Mouse (Mus musculus) lung, embryonic 14.5 days (tissue): ENCODE data around the gene Rras. TPM values are rescaled to one million over a fixed set of nuclear protein-coding genes. Genes with fewer than 3 reads are reported as not detected.
A peak's percentile ranks its signal among the peaks of the same experiment; 100 is the strongest.

Source experiments
- ATAC-seq: fragments of 200-750 bp; cut with Nextera tagmentation; 2 replicates; pipeline ENCODE4 v1.8.0; 2017; ENCODE audit warnings: mild to moderate bottlenecking, moderate TSS enrichment, moderate library complexity; ENCODE audit not compliant: insufficient read depth
- DNase-seq: peaks from one replicate; pipeline ENCODE4 v3.0.0-alpha.2; 2015
- H3K27ac ChIP-seq: fragments of 300-500 bp; sonication (generic); 2 replicates; pipeline ENCODE4 v1.5.1; 2014; ENCODE audit warnings: low read depth, mild to moderate bottlenecking, moderate library complexity
- H3K27me3 ChIP-seq: fragments of 300-500 bp; sonication (generic); 2 replicates; pipeline ENCODE4 v1.6.1; 2014; ENCODE audit warnings: low read length, control low read depth; ENCODE audit not compliant: insufficient read depth
- H3K36me3 ChIP-seq: fragments of 300-500 bp; sonication (generic); 2 replicates; pipeline ENCODE4 v1.6.1; 2014; ENCODE audit warnings: control low read depth; ENCODE audit not compliant: insufficient read depth
- H3K4me1 ChIP-seq: fragments of 300-500 bp; sonication (generic); 2 replicates; pipeline ENCODE4 v1.6.1; 2014; ENCODE audit warnings: antibody characterized with exemption, control low read depth; ENCODE audit not compliant: insufficient read depth
- H3K4me2 ChIP-seq: fragments of 300-500 bp; sonication (generic); 2 replicates; pipeline ENCODE4 v1.6.1; 2014; ENCODE audit warnings: mild to moderate bottlenecking
- H3K4me3 ChIP-seq: fragments of 300-500 bp; sonication (generic); 2 replicates; pipeline ENCODE4 v1.5.1; 2014; ENCODE audit warnings: low read depth, low read length
- H3K9ac ChIP-seq: fragments of 300-500 bp; sonication (generic); 2 replicates; pipeline ENCODE4 v1.6.1; 2014
- H3K9me3 ChIP-seq: fragments of 300-500 bp; sonication (generic); 2 replicates; pipeline ENCODE4 v1.6.1; 2016; ENCODE audit warnings: low read depth, low read length, control low read depth
- CTCF ChIP-seq: IDR thresholded peaks from 2 replicates; pipeline ENCODE4 v1.5.1; 2016; ENCODE audit warnings: antibody characterized with exemption, low read depth
- WGBS: fragments of 180-500 bp; shearing (Covaris S2); extraction: QIAGEN DNeasy Blood & Tissue Kit; methylation state at CpG from one replicate; pipeline ENCODE4 v1.1.7; 2014; 5-methylcytosine and 5-hydroxymethylcytosine counted together
- polyA plus RNA-seq: library from polyadenylated mRNA; unstranded; fragments of >200 nt; fragmentation: Nextera tagmentation; extraction: Ambion mirVana; gene quantifications from 2 replicates; pipeline ENCODE4 v1.2.1, GENCODE M21; 2014

Gene Rras
- 46.2 and 46.5 TPM in 2 replicates for polyA plus RNA-seq

DNA sequence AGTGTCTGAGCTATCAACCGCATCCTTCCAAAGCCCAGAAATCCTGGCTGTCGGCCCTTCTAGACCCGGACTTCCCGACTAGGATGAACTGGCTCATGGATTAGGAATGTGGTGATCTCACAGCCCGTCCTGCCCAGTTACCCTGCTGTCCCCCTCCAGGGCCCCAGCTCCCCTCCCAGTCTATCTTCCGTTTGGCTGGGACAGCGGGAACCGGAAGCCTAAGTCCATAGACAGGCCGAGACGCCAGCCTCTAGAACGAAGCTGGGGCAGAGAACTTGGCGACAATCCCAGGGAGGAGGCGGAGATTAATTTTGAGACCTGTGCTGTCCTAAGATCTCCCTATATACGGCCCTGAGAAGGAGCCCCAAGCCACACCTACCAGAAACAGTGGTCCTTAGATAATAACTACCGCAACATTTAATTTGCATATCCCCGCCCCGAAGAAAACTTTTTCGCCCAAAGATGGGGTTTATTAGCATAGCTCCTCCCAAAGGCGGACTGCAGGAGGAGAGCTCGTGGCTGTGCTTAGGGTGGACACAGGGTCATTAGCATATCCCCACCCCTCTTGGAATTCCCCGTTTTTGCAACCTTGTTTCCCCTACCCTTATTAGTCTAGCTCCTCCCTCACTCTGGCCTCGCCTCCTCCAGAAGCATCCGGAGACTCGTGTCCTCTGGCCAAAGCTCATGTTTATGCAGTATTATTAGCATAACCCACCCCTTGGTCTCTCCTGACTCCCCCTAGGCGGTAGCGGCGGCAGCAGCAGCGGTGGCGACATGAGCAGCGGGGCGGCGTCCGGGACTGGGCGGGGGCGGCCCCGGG lies at the start of gene Rras:
Gene Rras, plus strand, starts transcription at position 720 of the 820 bp plus-strand sequence.
- DNase-seq: peak; percentile 98
- Histone ChIP-seq H3K27ac (peak within 1 kb of the TSS; percentile 98), H3K36me3 (peaks cover 19% of the 10 kb centered on the region), H3K4me2 (peak within 1 kb of the TSS; percentile 68), H3K9ac (peak within 1 kb of the TSS; percentile 92), H3K4me3 (peak within 1 kb of the TSS; percentile 96), H3K9me3 (no peaks in the 10 kb centered on the region), H3K27me3 (no peaks in the 10 kb centered on the region), H3K4me1 (peaks cover 15% of the 10 kb centered on the region)
- WGBS: 0% methylated on average over 36 of the region's 36 CpGs
- ATAC-seq: peak; percentile 93
- no peak; the same call in 1 of the 2 replicates for TF ChIP-seq CTCF

DNA sequence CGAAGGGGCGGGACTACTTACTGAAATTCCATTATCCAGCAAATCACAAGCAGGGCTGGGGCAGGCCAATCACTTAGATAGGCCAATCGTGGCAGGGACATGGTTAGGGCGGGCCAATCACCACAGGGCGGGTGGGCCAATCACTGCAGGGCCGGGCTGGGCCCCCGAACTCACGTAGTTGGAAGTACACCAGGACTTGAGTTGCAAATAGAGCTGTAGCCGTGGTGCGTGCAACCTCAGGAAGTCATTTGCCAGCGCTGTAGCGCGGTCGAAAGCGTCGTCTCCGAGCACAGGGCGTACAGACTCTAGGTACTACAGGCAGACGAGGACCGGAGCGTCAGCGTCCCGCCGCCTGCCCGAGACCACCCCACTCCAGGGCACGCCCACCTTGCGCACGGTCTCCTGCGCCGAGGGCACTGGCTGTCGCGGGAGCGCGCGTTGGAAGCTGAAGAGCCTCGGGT lies 47.5 kb upstream of the Rras start:
- Histone ChIP-seq H3K9ac (peak overlapping the region; percentile 59), H3K4me3 (peak overlapping the region; percentile 55), H3K4me2 (peak overlapping the region; percentile 77), H3K27me3 (no peaks in the 10 kb centered on the region), H3K36me3 (peaks cover 8% of the 10 kb centered on the region; the same call in 1 of the 2 replicates), H3K27ac (peak overlapping the region; percentile 88), H3K4me1 (no peaks in the 10 kb centered on the region; the same call in 1 of the 2 replicates), H3K9me3 (no peaks in the 10 kb centered on the region)
- DNase-seq (peak; percentile 96), ATAC-seq (peak; percentile 97)
- WGBS: 1% methylated on average over 36 of the region's 36 CpGs
- no peak for TF ChIP-seq CTCF

- ATAC-seq: no peak
- WGBS: 57% methylated on average over 7 of the region's 7 CpGs
- no peak for DNase-seq
Measured at GRCm38 (mm10) chr7:44971142-44971541, 46.6 kb upstream of the Rras start.

DNA sequence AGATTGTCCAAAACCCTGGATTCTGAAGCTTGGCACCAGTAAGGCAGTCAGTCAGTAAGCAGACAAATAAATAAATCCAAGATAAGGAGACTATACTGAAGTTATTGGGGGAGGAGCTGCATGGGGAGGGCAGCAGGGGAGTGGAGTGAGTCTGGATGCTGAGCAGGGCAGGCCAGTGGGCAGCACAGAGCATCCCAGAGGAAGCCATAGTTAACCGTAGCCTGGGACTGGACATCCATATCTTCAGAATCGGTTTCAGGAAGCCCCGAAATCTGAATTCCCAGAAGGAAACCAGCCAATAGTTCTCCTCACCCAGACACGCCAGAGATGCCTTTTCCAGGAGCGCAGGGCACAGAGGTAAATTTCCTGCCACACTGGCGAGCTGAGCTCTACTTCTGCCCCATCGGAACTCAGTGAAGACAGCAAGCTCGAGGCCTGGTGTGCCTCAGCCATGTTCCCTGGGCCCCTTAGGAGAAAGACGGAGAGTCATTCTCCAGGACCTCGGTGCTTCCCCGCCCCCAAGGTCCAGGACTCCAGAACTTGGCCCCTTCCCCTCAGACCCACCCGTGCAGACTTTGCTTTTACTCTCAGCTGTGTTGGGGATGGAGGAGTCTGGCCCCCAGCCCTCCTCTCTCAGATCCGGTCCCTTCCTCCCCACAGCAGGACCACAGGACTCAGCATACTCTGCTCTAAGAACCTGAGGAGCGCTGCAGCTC lies 44.2 kb upstream of the Rras start:
- WGBS: 42% methylated on average over 14 of the region's 14 CpGs
- no peak for TF ChIP-seq CTCF
- Histone ChIP-seq H3K4me2 (peak overlapping the region; percentile 73), H3K27me3 (no peaks in the 10 kb centered on the region), H3K27ac (peak overlapping the region; percentile 72; the same call in 1 of the 2 replicates), H3K9ac (peak overlapping the region; percentile 41), H3K4me3 (peak overlapping the region; percentile 46), H3K36me3 (peaks cover 28% of the 10 kb centered on the region), H3K9me3 (no peaks in the 10 kb centered on the region), H3K4me1 (no peaks in the 10 kb centered on the region; the same call in 1 of the 2 replicates)
- ATAC-seq (no peak), DNase-seq (no peak)

More at GRCm38 (mm10) chr7:44971142-44971541, 46.6 kb upstream of the Rras start:
- Histone ChIP-seq H3K36me3 (peaks cover 11% of the 10 kb centered on the region; the same call in 1 of the 2 replicates), H3K4me1 (no peaks in the 10 kb centered on the region; the same call in 1 of the 2 replicates), H3K27me3 (no peaks in the 10 kb centered on the region), H3K27ac (no peak overlapping the region), H3K4me3 (peak overlapping the region; percentile 55), H3K9ac (peak overlapping the region; percentile 59; the same call in 1 of the 2 replicates), H3K4me2 (peak overlapping the region; percentile 77), H3K9me3 (no peaks in the 10 kb centered on the region)
- no peak for TF ChIP-seq CTCF

DNA sequence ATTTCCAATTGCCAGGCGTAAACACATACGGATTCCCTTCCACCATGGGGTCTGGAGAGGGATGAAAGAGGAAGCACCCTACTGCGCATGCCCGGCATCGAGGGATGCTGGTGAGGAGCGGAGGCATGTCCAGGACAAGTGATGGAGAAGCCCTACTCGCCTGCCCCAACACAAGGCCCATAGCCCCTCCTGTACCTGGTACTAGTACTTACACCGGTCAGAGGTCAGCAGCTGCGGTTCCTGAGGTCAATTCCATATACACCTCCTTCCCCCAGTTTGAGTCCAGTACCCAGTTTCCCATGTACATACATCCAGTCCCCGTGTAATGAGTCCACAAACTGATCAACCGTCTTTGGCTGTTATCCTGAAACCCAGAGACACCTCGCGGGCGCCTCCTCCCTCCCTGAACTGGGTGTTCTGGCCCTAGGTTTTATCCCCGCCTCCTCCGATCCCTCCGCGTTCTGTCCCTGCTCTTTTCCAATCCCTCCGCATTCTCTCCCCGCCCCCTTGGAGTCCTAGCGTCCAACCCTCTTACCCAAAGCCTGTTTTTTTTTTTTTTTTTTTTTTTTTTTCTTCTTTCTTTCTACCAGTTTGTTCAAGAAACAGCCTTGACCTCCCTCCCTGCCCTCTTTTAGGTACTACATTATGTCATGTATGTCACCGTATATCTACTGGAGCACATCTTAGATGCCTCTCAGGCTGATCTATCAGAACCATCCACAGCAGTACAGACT lies 43.2 kb upstream of the Rras start, which contains the start of gene Cpt1c:
Gene Cpt1c, minus strand, starts transcription at position 469 of the 734 bp plus-strand sequence.
- DNase-seq (peak; percentile 92), ATAC-seq (peak; percentile 36)
- H3K4me1 ChIP-seq: no peaks in the 10 kb centered on the region; the same call in 1 of the 2 replicates
- no peak for TF ChIP-seq CTCF
- H3K27me3 ChIP-seq: no peaks in the 10 kb centered on the region
- peak within 1 kb of the TSS; percentile 41 for H3K9ac ChIP-seq
- no peaks in the 10 kb centered on the region for H3K9me3 ChIP-seq
- H3K4me2 ChIP-seq: peak within 1 kb of the TSS; percentile 73
- peak within 1 kb of the TSS; percentile 46 for H3K4me3 ChIP-seq
- H3K36me3 ChIP-seq: peaks cover 38% of the 10 kb centered on the region
- peak within 1 kb of the TSS; percentile 72 for H3K27ac ChIP-seq
- 2% methylated on average over 22 of the region's 22 CpGs for WGBS

DNA sequence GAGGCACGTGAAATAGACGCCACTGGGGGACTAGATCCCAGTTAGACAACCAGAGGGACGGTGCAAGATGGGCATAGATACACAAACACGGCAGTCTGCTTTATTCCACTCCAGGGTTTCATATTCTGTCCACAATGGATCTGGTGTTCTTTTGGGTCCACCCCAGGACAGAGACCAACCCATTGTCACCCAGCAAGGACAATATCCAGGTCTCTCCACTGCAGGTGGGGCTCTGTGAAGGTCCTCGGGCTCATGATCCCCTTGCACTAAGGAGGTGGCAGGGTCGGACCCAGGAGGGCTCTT lies 42.7 kb upstream of the Rras start:
- Histone ChIP-seq H3K4me2 (peak overlapping the region; percentile 73), H3K4me3 (no peak overlapping the region), H3K9me3 (no peaks in the 10 kb centered on the region), H3K36me3 (peaks cover 43% of the 10 kb centered on the region), H3K9ac (no peak overlapping the region), H3K27me3 (no peaks in the 10 kb centered on the region), H3K4me1 (no peaks in the 10 kb centered on the region; the same call in 1 of the 2 replicates), H3K27ac (no peak overlapping the region)
- no peak for DNase-seq
- WGBS: 12% methylated on average over 6 of the region's 6 CpGs
- TF ChIP-seq CTCF: no peak
- ATAC-seq: no peak
